Mouse (Mus musculus) erythroblast, embryonic 14.5 days (primary cell): ENCODE data around the gene Shisa6. TPM values are rescaled to one million over a fixed set of nuclear protein-coding genes. Genes with fewer than 3 reads are reported as not detected.
"Not testable (repeated sequence)": the region's sequence is repeated elsewhere in the genome, so short reads cannot be mapped to it uniquely, and the experiment has no call there.

ENCODE experiments used
- H3K27me3 ChIP-seq: 2 replicates; pipeline ENCODE4 v1.6.1; 2012; ENCODE audit warnings: inconsistent platforms; ENCODE audit not compliant: control insufficient read depth
- H3K36me3 ChIP-seq: 2 replicates; pipeline ENCODE4 v1.6.1; 2012; ENCODE audit warnings: mild to moderate bottlenecking, inconsistent platforms; ENCODE audit not compliant: control insufficient read depth
- H3K4me1 ChIP-seq: 2 replicates; pipeline ENCODE4 v1.6.1; 2012; ENCODE audit warnings: inconsistent platforms; ENCODE audit not compliant: control insufficient read depth
- H3K4me3 ChIP-seq: replicated peaks from 2 replicates; pipeline ENCODE3; 2012; ENCODE audit warnings: moderate library complexity, mild to moderate bottlenecking, inconsistent platforms
- H3K9me3 ChIP-seq: 2 replicates; pipeline ENCODE4 v1.6.1; 2012; ENCODE audit warnings: low read length, inconsistent platforms, mixed read lengths; ENCODE audit not compliant: control insufficient read depth
- GATA1 ChIP-seq: IDR thresholded peaks from 2 replicates; pipeline ENCODE4 v1.6.1; 2012; ENCODE audit warnings: low read length, inconsistent platforms, mixed read lengths
- TAL1 ChIP-seq: IDR thresholded peaks from 3 replicates; pipeline ENCODE4 v1.6.1; 2012; ENCODE audit warnings: low read length, inconsistent platforms, mixed read lengths
- polyA plus RNA-seq: library from polyadenylated mRNA; stranded (reverse); fragments of >175 nt; gene quantifications from 2 replicates; pipeline ENCODE4 v1.2.3, GENCODE M21; 2012

The Shisa6 gene
- polyA plus RNA-seq, 1 experiment, result not detected

DNA sequence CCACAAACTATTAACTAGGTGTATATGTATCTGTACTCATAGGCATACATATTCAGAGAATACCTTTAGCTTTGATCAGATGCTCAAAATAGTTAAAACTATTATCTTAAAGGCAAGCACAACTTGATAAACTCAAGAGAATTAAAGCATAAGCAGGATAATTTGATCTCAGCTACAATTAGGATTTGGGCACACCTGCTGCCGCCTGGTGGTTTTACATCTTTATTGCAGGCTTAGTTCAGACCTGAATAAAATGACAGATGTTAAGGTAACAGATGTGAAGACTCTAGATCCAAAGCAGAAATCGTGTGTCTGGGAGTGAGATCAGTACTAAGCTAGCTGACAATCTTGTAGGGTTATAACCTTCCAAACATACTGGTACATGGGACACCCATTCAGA lies 24.8 kb downstream of the Shisa6 start:
- TF ChIP-seq TAL1 (no peak), GATA1 (no peak)
- Histone ChIP-seq H3K36me3 (no peaks in the 10 kb centered on the region), H3K9me3 (no peaks in the 10 kb centered on the region; the same call in 1 of the 2 replicates), H3K27me3 (no peaks in the 10 kb centered on the region), H3K4me1 (no peaks in the 10 kb centered on the region), H3K4me3 (no peak overlapping the region)

DNA sequence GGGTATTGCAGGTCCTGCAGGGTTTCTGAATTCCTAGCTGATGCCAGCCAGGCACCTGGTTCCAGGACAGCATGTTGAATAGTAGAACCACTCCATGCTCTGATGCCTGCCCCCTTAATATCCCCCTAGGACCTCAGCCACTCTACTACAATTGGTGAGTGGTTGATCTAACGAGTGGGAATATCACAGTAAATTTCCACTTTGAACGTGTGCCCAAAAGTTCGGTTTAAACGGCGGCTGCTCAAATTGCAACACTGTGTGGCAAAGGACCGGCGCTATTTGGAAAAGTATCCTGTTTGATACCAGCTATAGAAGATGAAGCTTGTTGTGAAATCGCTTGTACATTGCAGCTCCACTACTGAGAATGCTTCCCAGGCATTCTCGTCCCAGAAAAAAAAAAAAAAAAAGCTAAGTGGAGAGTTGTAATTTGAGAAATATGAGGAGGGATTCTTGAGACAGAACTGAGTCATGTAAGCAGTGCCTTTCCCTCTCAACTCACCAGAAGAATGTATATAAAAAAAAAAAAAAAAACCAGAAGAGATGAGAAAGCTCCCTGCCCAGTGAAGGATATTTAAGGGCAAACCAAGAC lies 26.8 kb downstream of the Shisa6 start:
- Histone ChIP-seq H3K4me3 (no peak overlapping the region), H3K9me3 (no peaks in the 10 kb centered on the region; the same call in 1 of the 2 replicates), H3K4me1 (no peaks in the 10 kb centered on the region), H3K27me3 (no peaks in the 10 kb centered on the region), H3K36me3 (no peaks in the 10 kb centered on the region)
- TF ChIP-seq TAL1 (no peak), GATA1 (no peak)

DNA sequence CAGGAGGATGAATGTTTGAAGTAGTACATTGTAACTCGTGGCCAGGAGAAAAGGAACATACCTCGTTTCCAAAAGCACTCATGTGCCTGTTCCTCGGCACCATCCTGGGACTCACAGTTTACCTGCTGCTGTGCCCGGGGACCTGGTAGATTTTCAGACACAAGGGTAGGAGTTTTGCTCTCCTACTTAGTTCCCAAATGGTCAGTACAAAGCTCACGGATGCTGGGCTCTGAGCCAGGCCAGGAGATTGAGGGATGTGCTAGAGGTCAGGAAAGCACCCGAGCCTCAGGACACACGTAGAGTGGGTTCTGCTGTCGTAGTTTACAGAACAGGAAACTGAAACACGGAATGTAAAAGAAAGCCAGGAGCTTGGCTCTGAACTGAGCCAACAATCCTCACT lies 29.5 kb downstream of the Shisa6 start:
- no peak overlapping the region for H3K4me3 ChIP-seq
- H3K9me3 ChIP-seq, result no peaks in the 10 kb centered on the region; the same call in 1 of the 2 replicates
- H3K4me1 ChIP-seq, result no peaks in the 10 kb centered on the region
- H3K27me3 ChIP-seq, result no peaks in the 10 kb centered on the region
- no peaks in the 10 kb centered on the region for H3K36me3 ChIP-seq
- TF ChIP-seq GATA1 (no peak), TAL1 (no peak)

DNA sequence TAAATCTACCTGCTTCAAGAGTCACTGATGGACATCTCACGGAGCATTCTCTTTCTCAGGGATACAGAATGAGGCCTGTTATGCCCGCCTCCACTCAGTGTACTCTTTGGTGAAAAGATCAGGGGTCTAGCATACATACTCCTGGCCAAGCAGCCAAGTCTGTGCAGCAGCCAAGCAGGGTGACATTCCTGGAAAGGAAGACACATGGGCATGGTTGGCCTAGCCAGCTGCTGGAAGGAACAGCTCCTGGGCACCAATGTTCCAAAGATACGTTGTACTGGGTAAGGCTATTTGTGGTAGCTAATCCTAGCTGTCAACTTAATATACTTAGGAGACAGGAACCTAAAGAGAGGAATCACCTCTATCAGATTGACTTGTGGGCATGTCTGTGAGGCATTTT lies 31.4 kb downstream of the Shisa6 start:
- Histone ChIP-seq H3K27me3 (no peaks in the 10 kb centered on the region), H3K36me3 (no peaks in the 10 kb centered on the region), H3K4me3 (no peak overlapping the region), H3K9me3 (peaks cover 2% of the 10 kb centered on the region), H3K4me1 (no peaks in the 10 kb centered on the region)
- TF ChIP-seq TAL1 (no peak), GATA1 (no peak)

DNA sequence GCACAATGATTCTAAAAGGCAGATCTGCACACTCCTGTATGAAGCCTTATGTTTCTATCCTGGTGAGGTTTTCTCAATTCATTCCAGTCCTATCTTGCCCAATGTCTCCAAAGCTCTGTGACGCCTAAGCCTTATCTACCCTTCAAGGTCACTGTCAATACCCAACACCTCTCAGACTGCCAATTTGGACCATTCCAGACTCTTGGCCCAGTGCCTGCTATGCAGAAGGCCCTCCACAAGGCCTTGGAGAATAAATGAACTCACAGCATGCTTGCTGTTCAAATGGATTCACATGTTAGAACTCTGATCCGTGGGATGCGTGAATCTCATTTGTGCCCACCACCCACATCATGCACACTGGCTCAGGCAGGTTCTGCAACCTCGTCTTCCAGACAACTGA lies 38.0 kb downstream of the Shisa6 start:
- Histone ChIP-seq H3K4me1 (no peaks in the 10 kb centered on the region), H3K9me3 (peaks cover 5% of the 10 kb centered on the region), H3K36me3 (no peaks in the 10 kb centered on the region), H3K27me3 (no peaks in the 10 kb centered on the region), H3K4me3 (no peak overlapping the region)
- no peak for TF ChIP-seq TAL1
- TF ChIP-seq GATA1, result no peak

DNA sequence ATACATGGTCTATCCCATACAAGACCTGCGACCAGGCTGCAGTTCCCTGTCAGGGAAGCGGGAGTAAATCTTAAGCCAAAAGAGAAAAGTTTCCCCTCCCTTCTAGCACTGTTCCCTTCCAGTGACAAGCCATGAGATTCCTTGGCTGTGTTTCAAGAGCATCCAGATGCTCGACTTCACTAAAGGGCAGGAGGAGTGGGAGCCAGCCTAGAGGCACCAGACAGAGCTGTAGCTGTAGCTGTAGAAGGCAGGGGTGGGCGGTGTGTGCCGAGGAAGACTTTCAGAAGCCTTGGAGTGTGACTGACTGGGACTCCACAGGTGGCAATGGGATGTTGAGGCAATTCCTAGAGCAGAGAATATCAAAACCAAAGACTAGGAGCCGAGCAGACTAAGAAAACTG lies 43.3 kb downstream of the Shisa6 start:
- Histone ChIP-seq H3K9me3 (peaks cover 5% of the 10 kb centered on the region; the same call in 1 of the 2 replicates), H3K36me3 (no peaks in the 10 kb centered on the region), H3K27me3 (no peaks in the 10 kb centered on the region), H3K4me3 (no peak overlapping the region), H3K4me1 (no peaks in the 10 kb centered on the region)
- TF ChIP-seq GATA1 (no peak), TAL1 (no peak)

DNA sequence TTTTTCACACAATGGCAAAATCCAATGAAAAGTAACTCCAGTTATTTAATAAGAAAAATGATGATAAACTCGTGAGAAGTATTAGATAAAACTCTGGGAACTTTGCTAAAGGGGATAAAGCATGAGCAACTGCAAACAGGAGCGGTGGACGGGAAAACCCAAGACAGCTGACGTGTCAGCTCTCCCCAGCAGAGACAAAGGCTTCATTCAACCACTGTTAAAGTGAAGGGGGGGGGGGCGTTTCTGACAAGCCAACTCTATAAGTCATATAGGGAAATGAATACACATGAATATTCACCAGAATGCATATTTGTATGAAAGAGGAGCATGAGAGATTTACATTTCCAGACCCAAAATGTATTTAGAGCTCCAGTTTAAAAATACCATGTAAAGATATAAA lies 83.1 kb downstream of the Shisa6 start:
- Histone ChIP-seq H3K9me3 (peaks cover 2% of the 10 kb centered on the region; the same call in 1 of the 2 replicates), H3K36me3 (no peaks in the 10 kb centered on the region), H3K4me3 (no peak overlapping the region), H3K4me1 (no peaks in the 10 kb centered on the region), H3K27me3 (no peaks in the 10 kb centered on the region)
- no peak for TF ChIP-seq TAL1
- no peak for TF ChIP-seq GATA1

DNA sequence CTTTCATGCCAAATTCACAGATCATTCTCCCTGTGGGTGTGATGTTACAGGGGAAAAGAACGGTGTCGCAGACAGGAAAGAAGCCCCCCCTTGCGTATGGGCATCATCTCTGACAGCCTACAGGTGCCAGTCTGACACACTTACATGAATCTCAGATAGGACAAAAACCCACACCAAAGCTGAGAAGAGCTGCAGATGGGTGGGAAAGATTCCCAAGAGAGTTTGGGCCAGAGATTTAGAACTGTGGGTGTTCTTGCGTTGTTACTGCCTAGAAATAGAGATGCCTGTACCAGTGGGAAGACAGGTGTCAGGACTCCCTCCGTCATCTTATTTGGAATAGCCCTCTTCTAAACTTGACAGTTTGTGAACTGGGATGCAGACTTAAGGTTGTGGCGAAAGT lies 99.6 kb downstream of the Shisa6 start:
- Histone ChIP-seq H3K9me3 (peaks cover 6% of the 10 kb centered on the region), H3K4me1 (no peaks in the 10 kb centered on the region), H3K4me3 (no peak overlapping the region), H3K36me3 (no peaks in the 10 kb centered on the region), H3K27me3 (no peaks in the 10 kb centered on the region)
- no peak for TF ChIP-seq GATA1
- TF ChIP-seq TAL1, result no peak

DNA sequence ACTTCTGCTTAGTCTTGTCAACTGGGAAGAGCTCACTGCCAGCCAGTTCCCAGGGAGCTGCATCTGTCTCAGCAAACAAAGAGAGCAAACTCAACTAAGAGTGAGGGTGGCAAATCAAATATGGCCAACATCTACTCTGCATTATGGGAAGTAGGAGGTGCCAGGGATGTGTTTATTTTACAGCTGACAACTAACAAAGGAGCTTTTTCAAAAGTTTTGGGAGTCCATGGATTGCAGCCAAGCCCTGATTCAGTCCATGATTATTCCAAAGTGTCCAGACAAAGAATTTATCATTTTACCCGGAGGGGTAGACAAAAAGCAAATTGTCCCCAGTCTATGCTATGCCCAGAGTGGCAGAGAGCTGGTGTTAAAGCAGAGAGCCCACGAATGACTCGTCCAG lies 107.5 kb downstream of the Shisa6 start:
- Histone ChIP-seq H3K4me3 (no peak overlapping the region), H3K36me3 (no peaks in the 10 kb centered on the region), H3K9me3 (peaks cover 11% of the 10 kb centered on the region; the same call in 1 of the 2 replicates), H3K27me3 (no peaks in the 10 kb centered on the region), H3K4me1 (no peaks in the 10 kb centered on the region)
- TF ChIP-seq TAL1 (no peak), GATA1 (no peak)

DNA sequence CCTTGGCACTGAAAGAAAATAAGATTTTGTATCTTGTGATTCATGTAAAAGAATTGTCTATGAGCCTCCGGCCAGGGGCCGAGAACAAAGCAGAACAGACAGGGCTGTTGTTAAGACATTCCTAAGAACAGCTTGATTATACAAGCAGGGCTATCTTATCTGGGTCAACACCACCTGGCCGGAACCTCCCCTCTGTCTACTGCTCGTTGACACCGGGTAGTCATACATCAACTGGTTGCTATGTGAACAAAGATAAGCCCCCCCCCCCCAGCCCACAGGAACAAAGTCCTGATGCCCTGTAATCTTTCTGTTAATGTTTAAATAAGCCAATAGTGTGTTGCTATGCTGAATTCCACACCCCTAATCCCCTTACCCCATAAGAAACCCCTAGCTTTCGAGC lies 117.0 kb downstream of the Shisa6 start:
- not testable (repeated sequence) for H3K36me3 ChIP-seq, H3K4me1 ChIP-seq, H3K4me3 ChIP-seq, H3K9me3 ChIP-seq, H3K27me3 ChIP-seq
